Mouse (Mus musculus): Measurements from ENCODE around the gene Hist1h2bn. TPM values are rescaled to one million over a fixed set of nuclear protein-coding genes. Genes with fewer than 3 reads are reported as not detected.
"Not testable (repeated sequence)": the region's sequence is repeated elsewhere in the genome, so short reads cannot be mapped to it uniquely, and the experiment has no call there.

The Hist1h2bn gene
- polyA plus RNA-seq (2012), result 1.4 and 1.7 TPM in 2 replicates

DNA sequence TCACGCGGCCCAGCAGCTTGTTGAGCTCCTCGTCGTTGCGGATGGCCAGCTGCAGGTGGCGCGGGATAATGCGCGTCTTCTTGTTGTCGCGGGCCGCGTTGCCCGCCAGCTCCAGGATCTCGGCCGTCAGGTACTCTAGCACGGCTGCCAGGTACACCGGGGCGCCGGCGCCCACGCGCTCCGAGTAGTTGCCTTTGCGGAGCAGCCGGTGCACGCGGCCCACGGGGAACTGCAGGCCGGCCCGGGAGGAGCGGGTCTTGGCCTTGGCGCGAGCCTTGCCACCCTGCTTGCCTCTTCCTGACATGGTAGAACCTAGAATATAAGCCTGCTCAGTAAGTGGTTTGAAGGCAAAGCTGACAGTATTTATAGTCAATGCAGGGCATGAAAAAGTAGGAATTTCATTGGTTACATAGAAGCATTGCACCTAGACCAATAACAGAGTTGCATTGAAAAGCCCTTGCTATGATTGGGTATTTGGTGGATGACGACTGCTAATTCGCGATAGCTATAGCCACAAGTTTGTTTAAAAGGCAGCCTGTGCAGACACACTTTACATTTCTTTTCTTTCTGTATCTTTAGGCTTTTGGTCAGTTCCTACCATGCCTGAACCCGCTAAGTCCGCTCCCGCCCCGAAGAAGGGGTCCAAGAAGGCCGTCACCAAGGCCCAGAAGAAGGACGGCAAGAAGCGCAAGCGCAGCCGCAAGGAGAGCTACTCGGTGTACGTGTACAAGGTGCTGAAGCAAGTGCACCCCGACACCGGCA, at the start of gene Hist1h2bn, which contains the start of gene Hist1h2ak:
Gene Hist1h2bn (plus strand): TSS at position 600 of the 762 bp plus-strand sequence.
Gene Hist1h2ak (minus strand): TSS at position 304 of the 762 bp plus-strand sequence.
- not testable (repeated sequence) for TF ChIP-seq GATA1 (IDR thresholded peaks at IDR 0.05; ENCODE audit: low read length)

DNA sequence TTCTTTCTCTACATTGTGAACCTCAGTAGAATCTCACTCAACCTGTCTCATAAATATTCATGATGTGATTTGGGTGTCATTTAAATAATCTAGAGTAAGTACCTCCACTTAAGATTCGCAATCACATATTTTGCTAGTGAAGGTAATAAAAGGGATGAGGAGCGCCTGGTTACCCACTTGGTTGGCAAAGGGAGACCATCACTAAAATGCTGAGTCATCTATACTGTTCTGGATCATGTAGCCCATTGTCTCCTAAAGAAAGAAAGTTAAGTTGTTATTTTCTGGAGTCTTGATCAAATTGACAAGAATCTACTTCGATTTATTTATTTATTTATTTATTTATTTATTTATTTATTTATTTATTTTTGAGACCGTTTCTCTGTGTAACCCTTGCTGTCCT, 47.3 kb upstream of the Hist1h2bn start:
- no peak for TF ChIP-seq GATA1 (IDR thresholded peaks at IDR 0.05; ENCODE audit: low read length)

DNA sequence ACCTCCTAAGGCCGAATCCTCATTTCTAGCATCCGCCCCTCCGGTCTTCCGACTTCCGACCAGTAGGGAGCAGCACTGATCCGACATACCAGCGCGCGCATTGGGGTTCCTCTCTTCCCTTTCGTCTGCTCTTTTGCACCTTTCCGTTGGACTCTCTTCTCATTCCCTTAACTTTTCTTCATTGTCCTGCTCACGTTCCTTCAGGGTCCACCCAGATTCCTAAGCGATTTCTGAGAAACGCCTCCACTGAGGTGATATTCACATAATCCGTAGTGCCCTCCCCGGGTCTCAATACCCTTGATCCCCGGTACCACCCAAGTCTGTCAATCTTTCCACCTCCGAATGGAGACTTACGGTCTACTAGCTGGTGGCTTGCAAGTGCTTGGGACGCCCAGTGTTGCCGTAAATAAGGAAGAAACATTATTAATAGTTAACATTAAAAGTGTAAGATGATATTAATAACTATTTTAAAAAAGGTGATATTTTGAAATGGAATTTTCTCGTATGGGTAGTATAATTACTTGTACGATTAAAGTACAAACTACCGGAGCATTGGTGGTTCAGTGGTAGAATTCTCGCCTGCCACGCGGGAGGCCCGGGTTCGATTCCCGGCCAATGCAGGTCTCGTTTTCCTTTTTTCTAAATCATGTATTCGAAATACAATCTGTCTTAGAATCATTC, 43.8 kb upstream of the Hist1h2bn start:
- no peak for TF ChIP-seq GATA1 (IDR thresholded peaks at IDR 0.05; ENCODE audit: low read length)

DNA sequence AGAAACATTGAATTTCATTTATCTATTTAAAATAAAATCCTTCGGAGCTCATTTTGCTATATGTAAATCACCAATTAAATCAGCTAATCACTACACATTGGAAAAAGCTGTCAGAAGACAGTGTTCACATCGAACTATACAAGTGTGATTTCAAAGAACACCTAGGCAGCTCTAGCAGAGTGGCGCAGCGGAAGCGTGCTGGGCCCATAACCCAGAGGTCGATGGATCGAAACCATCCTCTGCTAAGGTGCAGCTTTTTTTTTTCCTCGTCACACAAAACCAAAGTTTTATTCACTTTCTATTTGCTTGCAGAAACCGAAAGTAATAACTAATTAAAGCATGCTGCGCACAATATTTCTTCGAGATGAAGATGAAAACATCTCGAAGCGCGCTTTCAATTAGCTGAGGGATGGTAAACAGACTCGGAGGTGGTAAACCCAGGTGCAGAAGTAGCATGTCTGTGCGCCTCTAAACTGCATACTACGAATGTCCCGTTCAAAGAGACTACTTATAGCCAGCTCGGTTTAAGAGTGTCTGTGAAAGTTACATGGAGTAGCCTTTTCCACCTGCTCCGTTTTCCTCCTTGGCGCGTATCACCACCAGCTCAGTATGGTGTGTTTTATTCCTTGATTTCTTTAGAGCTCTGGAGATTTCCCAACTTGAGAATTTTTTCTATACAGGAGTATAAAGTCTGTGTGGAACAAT, 43.0 kb upstream of the Hist1h2bn start:
- no peak for TF ChIP-seq GATA1 (IDR thresholded peaks at IDR 0.05; ENCODE audit: low read length)

DNA sequence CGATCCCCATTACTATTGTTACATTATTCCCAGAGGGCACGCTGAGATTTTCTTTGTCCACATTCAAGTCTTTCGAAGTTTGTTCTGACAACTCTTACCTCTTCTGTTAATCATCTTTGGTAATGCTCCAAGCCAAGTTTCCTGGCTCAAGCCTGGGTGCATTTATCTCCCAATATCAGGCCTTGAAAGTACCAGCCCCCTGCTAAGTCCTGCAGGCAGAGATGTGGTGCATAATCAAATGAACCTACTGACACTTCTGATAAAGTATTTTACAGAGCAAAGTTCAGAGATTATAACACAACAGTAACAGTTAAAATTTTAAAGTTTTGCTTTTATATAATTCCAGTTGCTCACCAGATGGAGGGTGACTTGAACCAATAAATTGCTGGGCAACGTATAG, 42.2 kb upstream of the Hist1h2bn start:
- no peak for TF ChIP-seq GATA1 (IDR thresholded peaks at IDR 0.05; ENCODE audit: low read length)

DNA sequence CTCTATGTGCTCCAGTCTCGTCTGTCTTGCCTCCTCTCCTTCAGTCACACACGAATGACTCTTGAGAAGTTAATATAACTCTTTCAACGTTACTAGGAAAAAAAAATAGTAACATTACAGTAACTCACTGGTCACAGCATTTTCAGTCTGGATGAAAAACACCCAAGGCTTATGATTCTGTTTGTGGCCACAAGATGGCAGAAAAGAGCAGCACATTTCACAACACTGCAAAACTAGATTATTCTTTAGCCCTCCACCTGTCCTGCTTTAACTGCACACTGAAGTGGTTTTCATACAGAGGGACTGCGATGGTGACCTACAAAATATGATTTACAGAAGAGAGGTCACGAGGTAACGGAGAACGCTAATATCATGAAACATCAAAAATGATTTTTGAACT, 39.2 kb upstream of the Hist1h2bn start:
- no peak for TF ChIP-seq GATA1 (IDR thresholded peaks at IDR 0.05; ENCODE audit: low read length)

DNA sequence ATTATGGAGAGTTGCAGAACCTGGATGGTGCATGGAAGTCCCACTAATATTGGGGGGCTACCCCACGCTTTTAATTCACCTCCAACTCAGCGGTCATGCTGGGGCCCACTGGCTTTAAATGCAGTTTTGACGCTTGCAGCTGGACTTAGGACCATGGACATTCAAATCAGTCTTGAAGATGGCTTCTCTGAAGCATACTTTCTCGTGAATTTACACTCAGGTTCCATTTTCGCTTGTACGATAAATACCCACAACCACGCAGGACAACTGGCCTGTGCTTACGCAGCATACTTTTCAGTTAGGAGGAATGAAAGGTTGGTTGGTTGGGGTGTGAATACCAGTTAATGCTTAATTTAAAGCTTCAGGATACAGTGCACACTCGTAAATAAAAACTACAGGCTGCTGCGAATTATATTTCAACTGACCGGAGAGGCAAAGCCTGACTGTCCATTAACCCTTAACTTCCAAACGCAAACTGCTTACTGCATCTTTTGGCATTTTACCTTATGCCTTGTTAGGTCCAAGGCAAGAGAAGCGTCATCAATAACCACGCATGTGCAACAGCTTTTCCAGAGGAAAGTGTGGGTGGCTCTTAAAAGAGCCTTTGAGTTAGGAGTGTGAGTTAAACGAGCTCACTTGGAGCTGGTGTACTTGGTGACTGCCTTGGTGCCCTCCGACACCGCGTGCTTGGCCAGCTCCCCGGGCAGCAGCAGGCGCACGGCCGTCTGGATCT, 38.6 kb upstream of the Hist1h2bn start:
- no peak for TF ChIP-seq GATA1 (IDR thresholded peaks at IDR 0.05; ENCODE audit: low read length)

DNA sequence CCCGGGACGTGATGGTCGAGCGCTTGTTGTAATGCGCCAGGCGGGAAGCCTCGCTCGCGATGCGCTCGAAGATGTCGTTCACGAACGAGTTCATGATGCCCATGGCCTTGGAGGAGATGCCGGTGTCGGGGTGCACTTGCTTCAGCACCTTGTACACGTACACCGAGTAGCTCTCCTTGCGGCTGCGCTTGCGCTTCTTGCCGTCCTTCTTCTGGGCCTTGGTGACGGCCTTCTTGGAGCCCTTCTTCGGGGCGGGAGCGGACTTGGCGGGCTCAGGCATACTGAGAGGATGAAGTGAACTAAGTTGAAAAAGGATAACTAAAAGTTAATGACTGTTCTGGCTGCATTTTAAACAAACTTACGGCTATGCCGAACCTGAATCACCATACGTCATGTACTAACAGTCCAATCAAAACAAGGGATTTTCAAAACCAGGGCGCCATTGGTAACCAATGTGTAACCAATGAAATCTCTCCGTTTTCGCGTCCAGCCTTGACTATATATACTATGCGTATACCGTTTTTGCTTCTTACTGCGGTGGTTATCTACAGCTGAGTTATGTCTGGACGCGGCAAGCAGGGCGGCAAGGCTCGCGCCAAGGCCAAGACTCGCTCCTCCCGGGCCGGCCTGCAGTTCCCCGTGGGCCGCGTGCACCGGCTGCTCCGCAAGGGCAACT, 37.9 kb upstream of the Hist1h2bn start, which contains the start of the genes Hist1h2bl and Hist1h2ai:
Gene Hist1h2bl (minus strand): TSS at position 280 of the 676 bp plus-strand sequence.
Gene Hist1h2ai (plus strand): TSS at position 559 of the 676 bp plus-strand sequence.
- not testable (repeated sequence) for TF ChIP-seq GATA1 (IDR thresholded peaks at IDR 0.05; ENCODE audit: low read length)

DNA sequence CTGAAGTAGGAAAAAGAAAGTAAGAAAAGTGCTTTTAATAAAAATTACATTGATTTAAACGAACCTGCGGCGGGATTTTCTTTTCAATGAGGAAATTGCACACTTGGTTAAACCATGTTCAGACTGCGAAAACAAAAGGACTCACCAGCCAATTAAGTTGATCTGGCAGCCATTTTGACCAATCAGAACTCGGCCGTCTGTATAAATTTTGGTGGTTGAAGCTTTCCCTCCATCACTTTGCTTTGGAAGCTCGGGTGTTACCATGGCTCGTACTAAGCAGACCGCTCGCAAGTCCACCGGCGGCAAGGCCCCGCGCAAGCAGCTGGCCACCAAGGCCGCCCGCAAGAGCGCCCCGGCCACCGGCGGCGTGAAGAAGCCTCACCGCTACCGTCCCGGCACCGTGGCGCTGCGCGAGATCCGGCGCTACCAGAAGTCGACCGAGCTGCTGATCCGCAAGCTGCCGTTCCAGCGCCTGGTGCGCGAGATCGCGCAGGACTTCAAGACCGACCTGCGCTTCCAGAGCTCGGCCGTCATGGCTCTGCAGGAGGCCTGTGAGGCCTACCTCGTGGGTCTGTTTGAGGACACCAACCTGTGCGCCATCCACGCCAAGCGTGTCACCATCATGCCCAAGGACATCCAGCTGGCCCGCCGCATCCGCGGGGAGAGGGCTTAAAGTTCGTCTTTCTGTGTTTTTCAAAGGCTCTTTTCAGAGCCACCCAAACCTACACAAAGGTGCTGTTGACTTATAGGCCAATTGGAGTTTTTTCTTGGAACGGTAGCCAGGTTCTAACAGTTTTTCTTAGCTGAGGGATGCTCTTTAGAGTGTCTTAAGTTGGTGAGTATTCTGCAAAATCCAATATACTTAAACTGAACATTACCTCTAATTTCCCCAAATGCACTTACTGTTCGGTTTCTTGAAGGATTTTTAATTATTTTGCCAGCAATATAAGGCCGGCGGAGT, 36.2 kb upstream of the Hist1h2bn start, which contains the start of gene Hist1h3h:
Gene Hist1h3h (plus strand): TSS at position 263 of the 961 bp plus-strand sequence.
- not testable (repeated sequence) for TF ChIP-seq GATA1 (IDR thresholded peaks at IDR 0.05; ENCODE audit: low read length)

DNA sequence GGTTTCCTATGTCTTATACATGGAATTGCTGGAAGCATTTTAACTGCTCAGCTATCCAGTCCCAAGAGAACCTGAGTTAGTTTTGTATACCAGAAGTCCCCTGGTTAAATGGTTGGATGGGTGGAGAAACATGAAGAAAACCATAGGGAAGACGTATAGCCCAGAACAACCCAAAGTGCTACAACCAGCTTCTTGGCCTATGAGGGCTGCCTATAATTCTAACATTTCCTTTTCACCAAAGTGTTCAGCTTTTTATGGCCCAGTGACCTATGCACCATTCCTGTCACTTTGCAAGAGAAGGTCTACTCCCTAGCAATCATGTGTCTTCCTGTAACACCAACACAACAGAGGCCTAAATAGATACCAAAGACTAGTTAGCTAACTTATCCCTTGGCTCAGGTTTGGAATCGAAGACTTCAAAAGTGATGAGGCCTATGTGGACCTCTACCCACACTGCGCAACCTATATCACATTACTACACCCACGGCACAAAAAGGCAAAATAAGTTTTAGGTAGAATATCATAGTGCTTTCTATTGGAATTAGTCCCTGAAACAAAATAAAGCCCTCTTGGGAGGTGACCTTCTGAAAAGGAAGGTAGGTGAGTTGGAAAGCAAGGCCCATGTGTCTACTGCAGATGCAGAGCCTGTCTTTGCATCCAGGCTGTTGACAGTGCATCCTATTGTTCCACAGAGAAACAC, 35.4 kb upstream of the Hist1h2bn start:
- TF ChIP-seq GATA1 (IDR thresholded peaks at IDR 0.05; ENCODE audit: low read length), result no peak

DNA sequence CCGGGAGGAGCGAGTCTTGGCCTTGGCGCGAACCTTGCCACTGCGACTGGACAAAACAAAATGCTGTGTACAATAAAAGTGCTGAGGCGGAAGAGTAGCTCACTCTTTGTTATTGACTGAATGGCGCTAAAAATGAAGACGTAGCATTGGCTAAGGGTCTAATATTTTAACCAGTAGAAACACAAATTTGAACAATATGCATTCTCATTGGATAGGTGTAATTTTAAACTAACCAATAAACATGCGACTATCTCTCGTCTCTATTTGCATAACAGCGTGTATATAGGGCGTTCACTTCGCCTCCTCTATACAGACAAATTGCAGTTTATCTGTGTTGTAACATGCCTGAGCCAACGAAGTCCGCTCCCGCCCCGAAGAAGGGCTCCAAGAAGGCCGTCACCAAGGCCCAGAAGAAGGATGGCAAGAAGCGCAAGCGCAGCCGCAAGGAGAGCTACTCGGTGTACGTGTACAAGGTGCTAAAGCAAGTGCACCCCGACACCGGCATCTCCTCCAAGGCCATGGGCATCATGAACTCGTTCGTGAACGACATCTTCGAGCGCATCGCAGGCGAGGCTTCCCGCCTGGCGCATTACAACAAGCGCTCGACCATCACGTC, 32.1 kb upstream of the Hist1h2bn start, which contains the start of gene Hist1h2bm:
Gene Hist1h2bm (plus strand): TSS at position 288 of the 616 bp plus-strand sequence.
- not testable (repeated sequence) for TF ChIP-seq GATA1 (IDR thresholded peaks at IDR 0.05; ENCODE audit: low read length)

DNA sequence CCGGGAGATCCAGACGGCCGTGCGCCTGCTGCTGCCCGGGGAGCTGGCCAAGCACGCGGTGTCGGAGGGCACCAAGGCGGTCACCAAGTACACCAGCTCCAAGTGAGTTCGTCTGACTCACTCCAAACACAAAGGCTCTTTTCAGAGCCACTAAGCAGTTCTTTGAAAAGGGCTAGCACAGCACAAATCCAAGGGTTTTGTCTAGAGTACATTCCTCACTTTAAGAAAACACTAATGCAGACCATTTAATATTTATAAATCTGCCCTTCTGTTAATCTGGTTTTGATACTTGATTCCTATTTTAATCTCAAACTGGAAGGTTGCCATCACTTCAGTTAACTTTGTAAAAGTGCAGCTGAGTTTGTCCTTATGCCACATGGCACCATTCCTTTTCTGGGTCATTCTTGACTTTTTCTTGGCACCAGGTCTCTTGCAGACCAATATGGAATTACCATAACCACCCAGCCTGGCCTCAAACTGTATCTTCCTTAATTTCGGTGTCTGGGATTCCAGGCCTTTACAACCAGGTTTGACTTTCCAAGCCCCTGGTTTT, 31.5 kb upstream of the Hist1h2bn start:
- no peak for TF ChIP-seq GATA1 (IDR thresholded peaks at IDR 0.05; ENCODE audit: low read length)
